Mouse (Mus musculus) monocyte, adult 2 months (primary cell): ENCODE data around the gene Plekhj1.

Experiments
- DNase-seq, 2 experiments: peaks; one replicate each; pipeline ENCODE4 v3.0.0; 2022; ENCODE audit warnings: low spot score in 2 of 2, low read depth in 1 of 2

Gene Plekhj1

GRCm38 (mm10) chr10:80784871-80785270 lies 13.6 kb downstream of the Plekhj1 start:
- no peak for DNase-seq

GRCm38 (mm10) chr10:80784302-80784701 lies 14.1 kb downstream of the Plekhj1 start:
- no peak for DNase-seq

GRCm38 (mm10) chr10:80779565-80779964 lies 18.9 kb downstream of the Plekhj1 start:
- DNase-seq: no peak

GRCm38 (mm10) chr10:80777123-80777522 lies 21.3 kb downstream of the Plekhj1 start:
- DNase-seq: no peak

GRCm38 (mm10) chr10:80776358-80776869 lies 22.0 kb downstream of the Plekhj1 start:
- no peak for DNase-seq

GRCm38 (mm10) chr10:80775731-80776130 lies 22.7 kb downstream of the Plekhj1 start:
- no peak for DNase-seq

- no peak for DNase-seq
Measured at GRCm38 (mm10) chr10:80774981-80775380, 23.4 kb downstream of the Plekhj1 start.

- peak in 1 of 2 experiments; percentile 58 for DNase-seq
Measured at GRCm38 (mm10) chr10:80774549-80774948, 23.9 kb downstream of the Plekhj1 start.

GRCm38 (mm10) chr10:80773816-80774215 lies 24.6 kb downstream of the Plekhj1 start:
- DNase-seq: no peak

GRCm38 (mm10) chr10:80768365-80768764 lies 30.1 kb downstream of the Plekhj1 start:
- DNase-seq: no peak

- no peak for DNase-seq
Measured at GRCm38 (mm10) chr10:80766161-80766815, 32.1 kb downstream of the Plekhj1 start.

GRCm38 (mm10) chr10:80765746-80766145 lies 32.7 kb downstream of the Plekhj1 start:
- DNase-seq: no peak

GRCm38 (mm10) chr10:80763502-80763901 lies 34.9 kb downstream of the Plekhj1 start:
- DNase-seq: no peak

GRCm38 (mm10) chr10:80761821-80762220 lies 36.6 kb downstream of the Plekhj1 start:
- no peak for DNase-seq

- no peak for DNase-seq
Measured at GRCm38 (mm10) chr10:80760596-80761524, 37.6 kb downstream of the Plekhj1 start.

GRCm38 (mm10) chr10:80758651-80759050 lies 39.8 kb downstream of the Plekhj1 start:
- DNase-seq: no peak

GRCm38 (mm10) chr10:80757717-80758116 lies 40.7 kb downstream of the Plekhj1 start:
- DNase-seq: peak in 1 of 2 experiments; percentile 35

- DNase-seq: no peak
Measured at GRCm38 (mm10) chr10:80756967-80757366, 41.5 kb downstream of the Plekhj1 start.

- no peak for DNase-seq
Measured at GRCm38 (mm10) chr10:80756509-80756908, 41.9 kb downstream of the Plekhj1 start.

GRCm38 (mm10) chr10:80756099-80756498 lies 42.3 kb downstream of the Plekhj1 start:
- DNase-seq: no peak

- no peak for DNase-seq
Measured at GRCm38 (mm10) chr10:80755291-80756015, 43.0 kb downstream of the Plekhj1 start.
